Mouse (Mus musculus) left cerebral cortex, postnatal 14 days (tissue): ENCODE results near the gene Mindy4. TPM values are rescaled to one million over a fixed set of nuclear protein-coding genes. Genes with fewer than 3 reads are reported as not detected.

ENCODE experiments used
- DNase-seq, 2 experiments: peaks; one replicate each; pipeline ENCODE4 v3.0.0; 2021 to 2022; ENCODE audit warnings: low spot score in 2 of 2, mixed read lengths in 1 of 2
- intact Hi-C: fragments of 180-260 bp; cut with DNase I; formaldehyde crosslinking; loops from one replicate; pipeline ENCODE4 v1.15.1; 2025
- microRNA-seq, 2 experiments: library from miRNA; unstranded; fragments of <30 nt; microRNA quantifications; one replicate each; pipeline ENCODE4 v1.2.0; 2022
- total RNA-seq, 2 experiments: library from RNA; stranded (reverse); gene quantifications; 2 replicates each; pipeline ENCODE4 v1.2.3; 2021

Gene Mindy4
- total RNA-seq, 2 experiments from 2014 or later, result 9.6 to 10.7 TPM

DNA sequence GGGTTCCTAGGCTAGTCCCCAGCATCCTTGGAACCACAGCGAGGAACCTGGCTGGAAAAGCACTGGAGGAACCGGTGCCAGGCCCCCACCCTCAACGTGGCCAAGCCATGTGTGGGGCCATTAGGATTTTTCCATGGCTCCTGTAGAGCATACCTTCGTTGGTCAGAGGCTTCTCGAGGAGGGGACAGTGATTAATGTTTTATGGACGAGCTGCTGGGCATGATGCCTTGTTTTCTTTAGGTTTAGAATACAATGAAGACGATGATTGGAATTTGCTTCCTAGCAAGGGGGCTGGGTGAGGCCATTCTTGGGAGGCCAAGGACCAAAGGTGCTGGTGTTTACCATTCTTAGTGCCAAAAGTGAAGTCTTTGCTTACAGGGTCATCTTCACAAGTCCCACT lies 148.5 kb downstream of the Mindy4 start:
- no peak for DNase-seq
- intact Hi-C loops, result no loop called here

DNA sequence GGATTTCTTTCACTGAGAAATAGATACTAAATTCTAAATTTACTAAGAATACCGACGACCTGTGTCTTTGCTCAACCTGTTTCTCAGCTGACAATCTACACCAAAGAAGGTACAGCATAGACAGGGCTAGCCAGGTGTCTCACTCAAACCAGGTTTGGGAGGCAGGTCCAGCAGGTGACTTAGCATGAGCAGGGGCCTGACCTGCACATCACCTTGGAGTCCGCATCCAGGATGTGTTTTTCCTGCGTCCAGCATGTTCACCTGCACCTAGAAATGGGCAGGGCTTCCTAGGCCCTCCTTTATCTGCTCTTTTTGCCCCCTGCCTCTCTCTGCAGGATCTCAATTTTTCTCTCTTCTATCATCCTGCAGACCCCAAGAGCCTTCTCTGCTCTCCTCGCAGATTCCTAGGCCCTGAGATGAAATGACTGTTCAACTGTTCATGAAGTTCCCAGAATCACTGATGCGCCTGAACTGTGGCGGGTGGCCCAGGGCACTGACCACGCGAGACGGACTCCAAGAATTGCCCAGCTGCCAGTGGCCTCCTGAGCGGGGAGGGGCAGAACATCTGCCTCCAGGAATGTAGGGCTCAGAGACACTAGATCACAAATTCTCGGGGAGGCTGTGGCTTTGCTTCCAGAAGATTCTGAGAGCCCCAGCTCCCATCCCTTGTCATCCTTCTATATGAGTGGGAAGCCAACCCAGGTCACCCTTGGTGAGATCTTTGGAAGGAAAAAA lies 150.7 kb downstream of the Mindy4 start:
- intact Hi-C loops, result no loop called here
- no peak for DNase-seq

DNA sequence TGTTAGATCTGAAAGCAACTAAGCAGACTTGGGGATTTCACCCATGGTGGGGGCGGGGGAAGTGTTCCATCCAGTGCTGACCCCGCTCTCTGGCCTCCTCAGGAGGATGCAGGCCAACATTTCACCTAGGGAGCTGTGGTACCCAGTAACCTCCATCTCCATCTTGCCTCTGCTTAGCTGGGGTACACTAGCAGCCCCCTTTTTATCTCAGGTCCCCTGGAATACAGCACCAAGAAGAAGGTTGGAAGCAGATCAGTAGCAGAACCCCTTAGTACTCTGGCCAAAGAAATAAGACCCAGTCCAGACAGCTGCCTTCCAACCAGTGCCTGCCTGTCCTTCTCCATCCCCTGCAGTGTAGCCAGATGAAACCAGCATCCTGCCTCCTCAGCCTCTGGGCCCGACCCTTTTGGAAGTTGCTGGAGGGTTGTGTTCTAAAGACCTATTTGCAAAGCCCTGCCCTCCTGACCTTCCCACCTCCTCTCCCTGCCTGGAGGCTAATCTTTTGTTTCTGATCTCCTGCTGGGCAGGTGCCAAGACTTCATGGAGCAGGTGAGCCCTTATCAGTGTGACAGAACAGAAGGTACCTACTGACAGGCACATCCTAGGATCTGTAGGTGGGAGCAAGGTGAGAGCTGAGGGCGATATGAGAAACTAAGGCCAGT lies 151.4 kb downstream of the Mindy4 start:
- no peak for DNase-seq
- intact Hi-C loops, result no loop called here

DNA sequence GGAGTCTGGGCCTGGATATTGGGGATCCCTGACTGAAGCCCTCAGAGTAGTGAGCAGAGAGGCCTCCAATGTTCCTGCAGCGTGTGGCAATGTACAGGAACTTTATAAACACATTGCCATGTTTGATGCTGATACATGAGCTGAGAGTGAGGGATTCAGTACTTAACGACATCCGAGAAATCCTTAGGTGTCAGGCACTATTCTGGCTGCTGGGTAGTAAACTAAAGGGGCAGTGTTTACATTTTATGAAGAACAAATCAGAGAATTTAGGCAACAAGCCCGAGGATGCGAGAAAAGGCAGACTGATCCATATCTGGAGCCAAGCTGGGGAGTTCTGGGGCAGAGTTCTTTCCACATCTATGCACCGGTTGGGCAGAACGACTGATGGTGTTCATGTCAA lies 152.4 kb downstream of the Mindy4 start:
- intact Hi-C loops, result no loop called here

DNA sequence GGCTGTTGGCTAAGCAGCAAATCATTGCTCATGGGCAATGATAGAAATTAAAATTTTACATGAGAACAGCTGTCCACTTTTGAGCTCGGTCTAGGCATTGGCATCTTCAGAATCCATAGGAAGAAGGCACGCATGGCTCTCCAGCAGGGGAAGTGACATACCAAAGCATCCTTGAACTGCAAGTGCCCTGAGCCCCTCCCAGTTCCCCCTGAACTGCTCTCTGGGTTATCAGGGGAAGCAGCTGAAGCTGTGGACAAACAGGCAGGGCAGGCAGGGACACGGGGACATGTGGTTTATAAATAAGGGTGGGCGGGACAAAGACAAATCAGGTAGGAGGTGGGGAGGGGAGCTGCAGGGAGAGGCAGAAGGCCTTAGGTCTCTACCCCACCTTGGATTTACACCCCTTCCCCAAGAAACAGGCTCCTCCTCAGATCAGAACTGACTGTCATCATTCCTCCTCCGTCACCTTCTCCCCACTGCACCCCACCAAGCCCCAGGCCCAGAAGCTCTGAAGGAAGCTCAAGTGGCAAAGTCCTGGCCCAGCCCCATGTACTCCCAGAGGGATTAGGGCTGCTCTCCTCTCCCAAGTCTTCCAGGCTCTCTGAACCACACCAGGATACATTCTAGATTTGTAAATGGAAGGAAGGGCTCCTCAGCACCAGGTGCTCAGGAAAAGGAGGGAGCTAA lies 153.0 kb downstream of the Mindy4 start:
- no peak for DNase-seq
- intact Hi-C loops, result no loop called here

More for the DNA sequence above, 152.4 kb downstream of the Mindy4 start:
- no peak for DNase-seq

DNA sequence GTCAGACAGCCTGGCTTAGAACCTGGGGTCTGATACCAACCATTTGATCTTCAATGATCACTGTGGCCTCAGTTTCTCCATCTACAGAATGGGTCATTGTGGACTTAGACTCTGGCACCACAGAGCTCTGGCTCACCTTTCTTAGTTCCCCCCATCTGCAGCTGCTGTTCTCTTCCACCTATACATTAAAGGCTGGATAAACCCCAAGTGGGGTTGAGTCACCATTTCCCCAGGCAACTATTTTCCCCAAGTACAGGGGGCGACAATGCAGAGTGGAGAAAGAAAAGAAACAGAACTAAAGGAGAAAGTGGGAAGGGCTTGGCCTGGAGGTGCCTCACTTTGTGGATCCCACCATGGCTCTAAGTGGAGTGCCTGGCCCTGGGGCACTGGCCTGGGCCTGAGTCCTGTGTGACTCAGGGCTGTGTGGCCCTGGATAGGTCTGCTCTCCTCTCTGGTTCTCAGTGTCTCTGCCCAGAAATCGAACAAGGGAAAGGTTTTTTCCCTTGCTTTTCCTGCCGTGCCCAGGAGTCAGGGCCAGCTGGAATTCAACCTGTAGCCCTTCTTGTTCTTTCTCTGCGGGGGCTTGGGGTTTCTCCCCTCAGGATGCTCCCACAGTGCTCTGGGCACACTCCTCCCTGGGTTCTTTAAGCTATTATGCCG lies 153.9 kb downstream of the Mindy4 start:
- no peak for DNase-seq
- intact Hi-C loops, result no loop called here

DNA sequence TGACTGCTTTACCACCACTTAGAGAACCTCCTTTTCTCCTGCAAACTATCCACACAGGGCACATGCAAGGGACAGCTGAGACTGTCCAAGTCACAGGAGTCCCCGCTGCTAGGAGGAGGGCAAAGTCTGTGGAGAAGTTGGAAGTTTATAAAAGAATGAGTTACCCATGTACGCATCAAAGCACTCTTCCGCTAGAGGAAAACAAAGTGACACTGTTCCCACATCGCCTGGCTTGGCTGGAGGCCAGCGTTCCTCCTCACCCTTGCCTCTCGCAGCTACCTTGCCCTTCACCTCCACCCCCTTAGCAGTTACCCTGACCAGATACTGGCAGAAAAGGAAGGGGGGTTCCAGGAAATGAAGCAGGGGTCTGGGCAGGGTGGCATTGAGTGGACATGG lies 154.5 kb downstream of the Mindy4 start:
- intact Hi-C loops, result no loop called here
- no peak for DNase-seq

DNA sequence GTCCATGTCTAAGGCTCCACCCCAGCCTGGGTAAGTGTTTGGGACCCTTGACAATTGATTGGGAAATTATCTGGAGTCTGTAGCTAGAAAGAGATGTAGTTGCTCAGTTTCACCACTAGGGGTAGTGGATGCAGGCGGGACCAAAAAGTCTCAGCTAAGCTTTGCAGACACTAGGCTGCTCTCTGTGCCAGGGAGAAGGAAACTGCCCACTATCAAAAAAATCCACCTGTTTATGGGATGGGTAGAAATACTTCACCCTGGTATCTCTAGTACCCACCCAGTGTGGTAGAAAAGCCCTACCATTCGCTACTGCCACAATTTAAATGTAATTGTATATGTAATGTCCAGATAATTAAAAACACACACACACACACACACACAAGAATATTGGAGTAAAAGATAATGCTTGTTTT lies 155.6 kb downstream of the Mindy4 start:
- no peak for DNase-seq
- intact Hi-C loops, result no loop called here

DNA sequence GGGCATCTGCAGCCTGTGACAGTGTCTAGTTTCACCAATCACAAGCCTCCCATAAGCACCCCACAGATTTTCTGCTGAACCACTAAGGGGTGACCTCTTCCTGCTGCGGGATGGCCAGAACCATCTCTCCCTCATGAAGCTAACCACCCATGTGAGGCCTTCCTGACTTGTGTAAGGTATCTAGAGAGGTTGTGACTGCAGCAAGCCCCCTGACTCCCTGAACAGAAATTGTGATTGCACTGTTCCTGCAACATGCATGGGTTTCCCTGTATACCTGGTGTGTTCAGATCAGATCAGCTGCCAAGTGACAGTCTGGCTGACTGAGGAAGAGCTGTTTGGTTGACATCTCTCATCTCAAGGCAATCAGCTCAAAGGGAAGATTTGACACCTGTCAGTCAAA lies 159.5 kb downstream of the Mindy4 start:
- DNase-seq, result no peak
- intact Hi-C loops, result no loop called here

DNA sequence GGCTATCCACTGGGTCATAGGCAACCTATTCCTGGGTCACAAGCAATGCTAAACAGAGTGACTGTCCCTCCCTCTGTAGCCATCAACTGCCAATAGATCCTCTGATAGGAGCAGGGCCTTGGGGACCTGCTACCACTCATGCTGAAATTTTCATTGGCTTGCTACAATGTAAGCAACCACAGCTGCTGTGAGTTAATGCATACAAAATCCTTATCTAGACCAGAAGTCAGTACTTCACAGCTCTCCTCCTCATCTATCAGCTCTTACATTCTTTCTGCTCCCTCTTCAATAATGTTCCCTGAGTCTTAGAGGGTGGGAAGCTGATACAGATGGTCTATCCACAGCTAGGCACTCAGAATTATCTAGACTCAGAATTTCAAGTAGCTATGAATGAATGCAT lies 163.9 kb downstream of the Mindy4 start:
- no peak for DNase-seq
- intact Hi-C loops, result no loop called here

Small RNAs within 50 kb of the gene (microRNA-seq; reads per million reads assigned to microRNA genes)
- gene Gm25458, result 0 reads per million in 2 experiments

Other genes starting within 250 kb of the Mindy4 start
- gene Nod1, start 230.8 kb upstream of the Mindy4 start, total RNA-seq, result 1 to 10 TPM; 3.0 to 3.2 TPM
- 10 to 100 TPM; 29.9 to 32.5 TPM for gene Ggct, start 210.4 kb upstream of the Mindy4 start, total RNA-seq
- gene Gars, start 165.4 kb upstream of the Mindy4 start, total RNA-seq, result 100 to 1,000 TPM; 152 to 156 TPM
- gene Crhr2, start 70.4 kb upstream of the Mindy4 start, total RNA-seq, result 1 to 10 TPM; 2.1 to 3.4 TPM
- not detected for gene Inmt, start 28.3 kb upstream of the Mindy4 start, total RNA-seq
- gene Aqp1, start 133.0 kb downstream of the Mindy4 start, total RNA-seq, result 1 to 10 TPM; 2.0 to 2.5 TPM
- not detected for gene Ghrhr, start 172.9 kb downstream of the Mindy4 start, total RNA-seq
- 100 to 1,000 TPM; 113 to 126 TPM for gene Adcyap1r1, start 248.6 kb downstream of the Mindy4 start, total RNA-seq